Mouse (Mus musculus) limb, embryonic 14.5 days (tissue): ENCODE measurements around the gene Fastkd5. TPM values are rescaled to one million over a fixed set of nuclear protein-coding genes. Genes with fewer than 3 reads are reported as not detected.

Source experiments
- ATAC-seq: fragments of 200-750 bp; cut with Nextera tagmentation; 2 replicates; pipeline ENCODE4 v1.8.0; 2017; ENCODE audit warnings: low read depth, moderate number of reproducible peaks, moderate TSS enrichment; ENCODE audit not compliant: low FRiP score
- DNase-seq: peaks from one replicate; pipeline ENCODE4 v3.0.0-alpha.2; 2015; ENCODE audit warnings: low spot score
- H3K27ac ChIP-seq: fragments of 300-500 bp; sonication (generic); replicated peaks from 2 replicates; pipeline ENCODE4 v1.5.1; 2014; ENCODE audit warnings: low read depth, mild to moderate bottlenecking, low read length, moderate library complexity, mixed read lengths
- H3K27me3 ChIP-seq: fragments of 300-500 bp; sonication (generic); 2 replicates; pipeline ENCODE4 v1.6.1; 2014; ENCODE audit warnings: low read length, mixed read lengths; ENCODE audit not compliant: control insufficient read depth, insufficient read depth
- H3K36me3 ChIP-seq: fragments of 300-500 bp; sonication (generic); 2 replicates; pipeline ENCODE4 v1.6.1; 2014; ENCODE audit warnings: mild to moderate bottlenecking, low read length, moderate library complexity, mixed read lengths; ENCODE audit not compliant: control insufficient read depth, insufficient read depth
- H3K4me1 ChIP-seq: fragments of 300-500 bp; sonication (generic); 2 replicates; pipeline ENCODE4 v1.6.1; 2014; ENCODE audit warnings: antibody characterized with exemption, low read length, mixed read lengths; ENCODE audit not compliant: control insufficient read depth, insufficient read depth
- H3K4me2 ChIP-seq: fragments of 300-500 bp; sonication (generic); replicated peaks from 2 replicates; pipeline ENCODE4 v1.6.1; 2014; ENCODE audit warnings: low read depth, mild to moderate bottlenecking, low read length, moderate library complexity; ENCODE audit not compliant: severe bottlenecking
- H3K4me3 ChIP-seq: fragments of 300-500 bp; sonication (generic); replicated peaks from 2 replicates; pipeline ENCODE4 v1.5.1; 2014; ENCODE audit warnings: low read length
- H3K9ac ChIP-seq: fragments of 300-500 bp; sonication (generic); 2 replicates; pipeline ENCODE4 v1.6.1; 2014; ENCODE audit warnings: mild to moderate bottlenecking, low read depth, low read length, moderate library complexity; ENCODE audit not compliant: severe bottlenecking
- H3K9me3 ChIP-seq: fragments of 300-500 bp; sonication (generic); 2 replicates; pipeline ENCODE4 v1.6.1; 2016; ENCODE audit warnings: low read length; ENCODE audit not compliant: control insufficient read depth
- POLR2A ChIP-seq: fragments of 200-500 bp; IDR thresholded peaks from 2 replicates; pipeline ENCODE4 v1.8.0; 2012; ENCODE audit warnings: inconsistent platforms, mild to moderate bottlenecking, moderate library complexity, borderline replicate concordance; ENCODE audit not compliant: insufficient read depth, insufficient read length; ENCODE audit errors: extremely low read depth
- WGBS: fragments of 180-500 bp; shearing (Covaris S2); extraction: QIAGEN DNeasy Blood & Tissue Kit; methylation state at CpG from one replicate; pipeline ENCODE4 v1.1.7; 2014; 5-methylcytosine and 5-hydroxymethylcytosine counted together
- polyA plus RNA-seq, 2 experiments: library from polyadenylated mRNA; depleted of rRNA in 1 of 2; stranded (reverse) in 1 of 2; unstranded in 1 of 2; fragments of >200 nt; fragmentation: Nextera tagmentation in 1 of 2; extraction: Ambion mirVana in 1 of 2; gene quantifications; 2 replicates each; pipeline versions ENCODE4 v1.2.1 to v1.2.3; 2012 to 2014

Gene Fastkd5
- polyA plus RNA-seq, 2 experiments: 6.1 to 14.2 TPM

GRCm38 (mm10) chr2:130634739-130635411, 5.0 kb upstream of the Fastkd5 start:
- peaks cover 30% of the 10 kb centered on the region for H3K27me3 ChIP-seq
- no peaks in the 10 kb centered on the region; the same call in 1 of the 2 replicates for H3K36me3 ChIP-seq
- no peaks in the 10 kb centered on the region for H3K9me3 ChIP-seq
- 2% methylated on average over 37 of the region's 38 CpGs for WGBS
- DNase-seq (no peak), ATAC-seq (peak; percentile 44; the same call in 1 of the 2 replicates)
- peaks cover 12% of the 10 kb centered on the region for H3K4me1 ChIP-seq
- H3K9ac ChIP-seq: peak overlapping the region; percentile 49
- peak overlapping the region; percentile 42 for H3K4me3 ChIP-seq
- TF ChIP-seq POLR2A: no peak
- no peak overlapping the region for H3K27ac ChIP-seq
- H3K4me2 ChIP-seq: peak overlapping the region; percentile 82

- no peak for TF ChIP-seq POLR2A
- H3K4me3 ChIP-seq: peak overlapping the region; percentile 42
- H3K27ac ChIP-seq: no peak overlapping the region
- 22% methylated on average over 12 of the region's 14 CpGs for WGBS
- DNase-seq: no peak
- no peak for ATAC-seq
- H3K4me2 ChIP-seq: peak overlapping the region; percentile 82
- peak overlapping the region; percentile 49 for H3K9ac ChIP-seq
- H3K27me3 ChIP-seq: peaks cover 30% of the 10 kb centered on the region
- peaks cover 12% of the 10 kb centered on the region for H3K4me1 ChIP-seq
- H3K36me3 ChIP-seq: no peaks in the 10 kb centered on the region; the same call in 1 of the 2 replicates
- H3K9me3 ChIP-seq: no peaks in the 10 kb centered on the region
Measured at GRCm38 (mm10) chr2:130634006-130634738, 4.3 kb upstream of the Fastkd5 start.

DNA sequence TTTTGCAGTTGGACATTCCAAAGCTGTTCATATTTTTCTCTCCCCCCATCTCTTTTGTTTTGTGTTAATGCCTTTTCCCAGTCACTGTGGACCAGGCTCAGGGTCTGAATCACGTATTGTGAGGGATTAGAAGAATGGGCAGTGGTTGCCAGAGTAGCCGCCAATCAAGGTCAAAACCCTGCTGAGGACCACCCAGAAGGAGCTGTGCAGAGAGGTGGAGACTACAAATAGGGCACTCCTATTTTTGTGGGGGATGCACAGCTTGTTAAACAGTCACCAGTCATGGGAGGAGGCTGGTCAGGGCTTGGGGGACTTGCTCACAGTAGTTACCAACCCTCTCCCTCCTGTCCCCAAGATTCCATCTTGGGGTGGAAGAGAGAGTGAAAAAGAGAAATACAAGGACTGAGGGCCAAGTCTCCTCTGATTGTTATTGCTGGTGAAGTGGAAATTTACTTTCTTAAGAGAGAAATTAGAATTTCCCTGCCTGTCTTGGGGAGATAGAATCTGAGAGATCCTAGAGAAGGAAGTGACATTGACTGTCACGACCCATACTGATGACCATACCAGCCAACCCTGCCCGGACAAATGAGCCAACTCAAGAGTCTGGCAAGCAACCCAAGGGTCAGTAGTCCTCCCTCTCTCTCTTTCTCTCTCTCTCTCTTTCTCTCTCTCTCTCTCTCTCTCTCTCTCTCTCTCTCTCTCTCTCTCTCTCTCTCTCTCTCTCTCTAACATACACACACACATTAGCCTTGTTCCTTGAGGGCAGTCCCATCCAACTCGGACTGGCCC, 3.3 kb upstream of the Fastkd5 start:
- Histone ChIP-seq H3K9ac (no peak overlapping the region), H3K27me3 (peaks cover 30% of the 10 kb centered on the region), H3K9me3 (no peaks in the 10 kb centered on the region), H3K36me3 (peaks cover 2% of the 10 kb centered on the region; the same call in 1 of the 2 replicates), H3K4me1 (peaks cover 17% of the 10 kb centered on the region), H3K4me3 (no peak overlapping the region), H3K27ac (no peak overlapping the region), H3K4me2 (no peak overlapping the region)
- ATAC-seq: no peak
- 55% methylated on average over 5 of the region's 5 CpGs for WGBS
- TF ChIP-seq POLR2A: no peak
- no peak for DNase-seq

- Histone ChIP-seq H3K27ac (no peak overlapping the region), H3K4me3 (no peak overlapping the region), H3K4me2 (no peak overlapping the region), H3K36me3 (peaks cover 6% of the 10 kb centered on the region), H3K9ac (no peak overlapping the region), H3K4me1 (peaks cover 17% of the 10 kb centered on the region), H3K9me3 (no peaks in the 10 kb centered on the region), H3K27me3 (peaks cover 29% of the 10 kb centered on the region)
- 63% methylated on average over 1 of the region's 1 CpGs for WGBS
- no peak for DNase-seq
- no peak for ATAC-seq
- no peak for TF ChIP-seq POLR2A
Measured at GRCm38 (mm10) chr2:130632416-130632815, 2.6 kb upstream of the Fastkd5 start.

GRCm38 (mm10) chr2:130629080-130629838, 568 bp downstream of the Fastkd5 start:
- Histone ChIP-seq H3K27me3 (peaks cover under 1% of the 10 kb centered on the region; the same call in 1 of the 2 replicates), H3K27ac (peak overlapping the region; percentile 70), H3K4me2 (peak overlapping the region; percentile 81), H3K9ac (peak overlapping the region; percentile 92), H3K4me3 (peak overlapping the region; percentile 83), H3K4me1 (peaks cover 5% of the 10 kb centered on the region), H3K36me3 (peaks cover 26% of the 10 kb centered on the region), H3K9me3 (no peaks in the 10 kb centered on the region)
- DNase-seq (no peak), ATAC-seq (peak; percentile 37)
- no peak for TF ChIP-seq POLR2A
- WGBS: 4% methylated on average over 33 of the region's 37 CpGs
